8 mouse cellular contexts compared by ENCODE assay signal in the genomic region with DNA sequence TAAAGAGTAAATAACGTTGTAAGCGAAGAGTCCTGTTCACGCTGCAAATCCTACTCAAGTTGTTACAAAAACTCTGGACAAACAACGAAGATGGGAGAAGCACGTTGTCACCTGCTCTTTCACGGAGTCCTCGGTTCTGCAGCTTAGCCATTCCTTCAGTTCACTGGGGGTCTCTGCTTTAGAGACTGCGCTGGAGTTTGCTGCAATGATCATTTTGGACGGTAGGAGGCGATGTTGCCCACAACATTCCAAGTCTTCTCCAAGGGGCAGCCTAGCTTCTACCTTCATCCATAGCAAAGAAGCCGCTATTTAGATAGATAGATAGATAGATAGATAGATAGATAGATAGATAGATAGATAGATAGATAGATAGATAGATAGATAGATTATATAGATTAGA. TPM values are rescaled to one million over a fixed set of nuclear protein-coding genes. Genes with fewer than 3 reads are reported as not detected.
DNase-seq lines count a peak whose midpoint lies in the region; ATAC-seq and TF ChIP-seq lines count a peak whose summit lies in the region.

No protein-coding gene starts in this region.

- no peak overlapping the region for H3K27ac ChIP-seq in ES-Bruce4 (ENCODE audit: insufficient read depth, low read length)
- no peak overlapping the region for H3K27ac ChIP-seq in liver, embryonic 13.5 days
- H3K27ac ChIP-seq in neural tube, embryonic 14.5 days (ENCODE audit: low read depth, low read length) = no peak overlapping the region

- no peaks in the 10 kb centered on the region for H3K36me3 ChIP-seq in ES-Bruce4 (ENCODE audit: control insufficient read depth, insufficient read depth, low read length, poor library complexity, severe bottlenecking)
- H3K36me3 ChIP-seq in liver, embryonic 13.5 days = no peaks in the 10 kb centered on the region
- no peaks in the 10 kb centered on the region for H3K36me3 ChIP-seq in neural tube, embryonic 14.5 days (ENCODE audit: control insufficient read depth, insufficient read depth, low read length)

- WGBS in liver, embryonic 13.5 days (ENCODE audit: insufficient replicate concordance) = 12% methylated on average over 11 of the region's 11 CpGs
- WGBS in neural tube, embryonic 14.5 days = 9% methylated on average over 11 of the region's 11 CpGs

- DNase-seq in A20 (ENCODE audit: low read depth, low spot score) = peak; percentile 50
- DNase-seq in cerebellum, adult 9-11 months = peak; percentile 30
- DNase-seq in frontal cortex, postnatal 36 days (ENCODE audit: low spot score in 2 of 2) = peak; percentile 79
- DNase-seq in kidney, adult 9 months = peak; percentile 39
- peak; percentile 15 for DNase-seq in liver, embryonic 13.5 days

- no peak for ATAC-seq in liver, embryonic 13.5 days (ENCODE audit: low read depth)
- ATAC-seq in neural tube, embryonic 14.5 days (ENCODE audit: low read depth) = 0 out of 2 replicates have a peak, but pooled peaks have one; percentile 46
- no peak for ATAC-seq in monocyte, adult 5-6 weeks (replicated peaks; ENCODE audit: insufficient number of reproducible peaks, low FRiP score, low TSS enrichment, poor library complexity, severe bottlenecking)

- H3K27me3 ChIP-seq in ES-Bruce4 (ENCODE audit: control insufficient read depth, insufficient read depth, low read length, poor library complexity, severe bottlenecking) = no peaks in the 10 kb centered on the region
- H3K27me3 ChIP-seq in liver, embryonic 13.5 days = no peaks in the 10 kb centered on the region
- no peaks in the 10 kb centered on the region for H3K27me3 ChIP-seq in neural tube, embryonic 14.5 days (ENCODE audit: control insufficient read depth, insufficient read depth, low read length)

- no peak for TF ChIP-seq POLR2A in ES-Bruce4 (IDR thresholded peaks at IDR 0.05; ENCODE audit: insufficient read depth, low read length)

- H3K9ac ChIP-seq in ES-Bruce4 (ENCODE audit: low read depth, poor library complexity, severe bottlenecking) = no peak overlapping the region
- H3K9ac ChIP-seq in liver, embryonic 13.5 days = no peak overlapping the region
- H3K9ac ChIP-seq in neural tube, embryonic 14.5 days (replicated peaks; ENCODE audit: low read depth, low read length) = no peak overlapping the region

- 0 out of 2 replicates have a peak overlapping the region, but pooled peaks have one; percentile 27 for H3K4me3 ChIP-seq in ES-Bruce4 (ENCODE audit: low read depth, low read length)
- no peak overlapping the region for H3K4me3 ChIP-seq in liver, embryonic 13.5 days (replicated peaks)
- no peak overlapping the region for H3K4me3 ChIP-seq in neural tube, embryonic 14.5 days (ENCODE audit: low read depth, low read length)

- no peak for TF ChIP-seq EP300 in ES-Bruce4 (IDR thresholded peaks at IDR 0.05; ENCODE audit: insufficient read depth, low read depth, low read length)

- H3K4me1 ChIP-seq in ES-Bruce4 (ENCODE audit: control insufficient read depth, insufficient read depth, low read length) = peaks cover 4% of the 10 kb centered on the region
- peaks cover 9% of the 10 kb centered on the region for H3K4me1 ChIP-seq in liver, embryonic 13.5 days (replicated peaks)
- no peaks in the 10 kb centered on the region for H3K4me1 ChIP-seq in neural tube, embryonic 14.5 days (ENCODE audit: control insufficient read depth, insufficient read depth, low read length)

- peak; percentile 74 for TF ChIP-seq CTCF in ES-Bruce4 (IDR thresholded peaks at IDR 0.05; ENCODE audit: low read depth, low read length)

- H3K9me3 ChIP-seq in ES-Bruce4 (replicated peaks; ENCODE audit: control insufficient read depth, insufficient read depth, low read length, poor library complexity, severe bottlenecking) = no peaks in the 10 kb centered on the region
- H3K9me3 ChIP-seq in liver, embryonic 13.5 days (replicated peaks) = no peaks in the 10 kb centered on the region
- no peaks in the 10 kb centered on the region for H3K9me3 ChIP-seq in neural tube, embryonic 14.5 days (ENCODE audit: control insufficient read depth, low read length)

- H3K4me2 ChIP-seq in liver, embryonic 13.5 days = no peak overlapping the region
- no peak overlapping the region for H3K4me2 ChIP-seq in neural tube, embryonic 14.5 days (ENCODE audit: low read depth, low read length)

RNA-seq across cellular contexts. Expression of a gene that starts 23.7 kb away (rescaled TPM):
- polyA plus RNA-seq in ES-Bruce4 (2011; ENCODE audit: insufficient read depth, insufficient read length, low read depth, missing spikeins) = not detected in 2 replicates
- not detected in 2 replicates for polyA plus RNA-seq in liver, embryonic 13.5 days (2015; fragmentation: Nextera tagmentation; extraction: Ambion mirVana)
- polyA plus RNA-seq in neural tube, embryonic 14.5 days (2014; fragmentation: Nextera tagmentation; extraction: Ambion mirVana) = not detected in 2 replicates
- not detected in 3 replicates for total RNA-seq in monocyte, adult 5-6 weeks (2017)

RNA-seq across cellular contexts. Expression of a gene that starts 33.4 kb away (rescaled TPM):
- polyA plus RNA-seq in ES-Bruce4 (2011; ENCODE audit: insufficient read depth, insufficient read length, low read depth, missing spikeins) = 10.2 and 10.7 TPM in 2 replicates
- 11.2 and 13.2 TPM in 2 replicates for polyA plus RNA-seq in liver, embryonic 13.5 days (2015; fragmentation: Nextera tagmentation; extraction: Ambion mirVana)
- 6.6 and 7.2 TPM in 2 replicates for polyA plus RNA-seq in neural tube, embryonic 14.5 days (2014; fragmentation: Nextera tagmentation; extraction: Ambion mirVana)
- total RNA-seq in monocyte, adult 5-6 weeks (2017) = 9.5 to 14.5 TPM (median 10.2 TPM) in 3 replicates

Comparison
In these comparisons a context has a peak if more than half of its experiments do, and no peak if none do; other contexts are left out.
1. DNase-seq: peak in every context shown above with its lines; median percentile 79 in frontal cortex, postnatal 36 days; 50 in A20; 39 in kidney, adult 9 months; 30 in cerebellum, adult 9-11 months; 15 in liver, embryonic 13.5 days.